Mouse (Mus musculus) cerebellum, adult 2 months (tissue): Measurements from ENCODE around the gene Mtcl1.

Experiments
- CTCF ChIP-seq: fragments of 200-500 bp; IDR thresholded peaks from 2 replicates; pipeline ENCODE4 v1.5.1; 2011; ENCODE audit warnings: low read depth, mild to moderate bottlenecking, control low read depth, low read length, moderate library complexity, borderline replicate concordance; ENCODE audit not compliant: insufficient read depth
- POLR2A ChIP-seq: fragments of 200-500 bp; IDR thresholded peaks from 2 replicates; pipeline ENCODE4 v1.6.1; 2011; ENCODE audit warnings: low read length, control low read depth, borderline replicate concordance; ENCODE audit not compliant: insufficient read depth

DNA sequence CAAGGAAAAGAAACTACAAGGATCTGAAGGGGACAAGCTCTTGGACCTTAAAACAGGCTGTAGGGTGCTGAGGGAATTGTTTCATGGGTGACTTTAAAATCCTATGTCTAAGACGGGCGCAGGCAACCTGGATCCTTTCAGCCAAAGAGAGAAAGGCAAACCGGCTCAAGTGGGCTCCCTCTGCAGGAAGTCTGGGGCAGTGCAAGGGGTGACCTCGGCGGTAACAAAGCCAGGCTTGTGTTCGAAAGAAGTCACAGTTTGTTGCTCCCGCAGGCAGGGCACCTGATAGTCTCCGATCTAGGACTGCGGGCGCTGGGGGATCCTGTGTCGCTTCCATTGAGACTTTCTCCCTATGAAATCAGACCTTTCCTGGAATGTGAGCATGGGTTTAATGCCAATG, 36.2 kb upstream of the Mtcl1 start:
- TF ChIP-seq CTCF = peak; percentile 95
- TF ChIP-seq POLR2A = no peak
